Mouse (Mus musculus) CH12.LX (cell line): ENCODE results near the gene Hoxa9.

Experiments
- CHD1 ChIP-seq: IDR thresholded peaks from 2 replicates; pipeline ENCODE4 v1.6.1; 2012; ENCODE audit warnings: low read depth, low read length, improper control_type of control experiment, inconsistent platforms
- CTCF ChIP-seq, 2 experiments: IDR thresholded peaks in 1 of 2; conservative IDR thresholded peaks in 1 of 2; 2 replicates each; pipeline ENCODE4 v1.5.1; 2011 to 2012; ENCODE audit warnings: low read depth in 2 of 2, low read length in 2 of 2, improper control_type of control experiment in 1 of 2, inconsistent platforms in 1 of 2, mild to moderate bottlenecking in 1 of 2, moderate library complexity in 1 of 2
- EP300 ChIP-seq: IDR thresholded peaks from 2 replicates; pipeline ENCODE4 v1.6.1; 2011; ENCODE audit warnings: low read length, improper control_type of control experiment
- JUN ChIP-seq: IDR thresholded peaks from 2 replicates; pipeline ENCODE4 v1.6.1; 2011; ENCODE audit warnings: low read depth, mild to moderate bottlenecking, low read length, improper control_type of control experiment, moderate library complexity; ENCODE audit not compliant: insufficient read depth
- JUND ChIP-seq: conservative IDR thresholded peaks from 2 replicates; pipeline ENCODE4 v1.6.1; 2011; ENCODE audit warnings: low read depth, low read length, improper control_type of control experiment
- MAFK ChIP-seq: IDR thresholded peaks from 2 replicates; pipeline ENCODE4 v1.6.1; 2011; ENCODE audit warnings: low read length, improper control_type of control experiment; ENCODE audit not compliant: insufficient replicate concordance
- MXI1 ChIP-seq: IDR thresholded peaks from 2 replicates; pipeline ENCODE4 v1.6.1; 2011; ENCODE audit warnings: mild to moderate bottlenecking, low read depth, low read length, improper control_type of control experiment
- MYC ChIP-seq: IDR thresholded peaks from 2 replicates; pipeline ENCODE4 v1.6.1; 2011; ENCODE audit warnings: low read depth, mild to moderate bottlenecking, improper control_type of control experiment, low read length
- POLR2A ChIP-seq: IDR thresholded peaks from 2 replicates; pipeline ENCODE4 v1.6.1; 2011; ENCODE audit warnings: low read depth, mild to moderate bottlenecking, improper control_type of control experiment, low read length

DNA sequence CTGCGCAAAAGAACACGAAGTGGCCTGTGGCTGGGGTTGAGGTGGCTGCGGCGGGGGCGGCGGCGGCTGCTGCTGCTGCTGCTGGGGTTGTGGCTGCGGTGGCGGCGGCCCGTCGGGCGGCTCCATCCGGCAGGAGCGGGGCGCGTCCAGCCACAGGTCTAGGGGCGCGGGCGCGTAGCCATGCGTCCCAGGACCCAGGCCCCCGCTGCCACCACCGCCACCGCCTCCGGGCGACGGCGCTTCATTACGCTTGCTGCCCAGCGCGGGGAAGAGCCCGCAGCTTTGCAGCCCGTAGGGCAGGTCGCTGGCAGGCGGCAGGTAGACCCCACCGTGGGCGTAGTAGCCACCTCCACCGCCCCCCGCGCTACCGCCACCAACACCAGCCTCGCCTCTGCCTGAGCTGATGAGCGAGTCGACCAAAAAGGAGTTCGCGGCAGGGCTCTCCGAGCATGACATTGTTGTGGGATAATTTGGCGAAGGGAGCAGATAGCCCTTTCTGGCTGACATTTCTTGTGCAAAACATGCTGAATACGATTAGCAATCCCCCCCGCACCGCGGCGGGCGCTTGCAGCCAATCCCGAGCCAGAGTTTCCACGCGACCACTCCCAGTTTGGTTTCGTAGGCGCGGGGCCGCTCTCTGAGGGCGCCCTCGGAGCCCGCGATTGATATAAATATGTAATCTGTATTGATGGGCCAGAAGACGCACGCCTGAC lies 3.7 kb upstream of the Hoxa9 start:
- TF ChIP-seq JUN (no peak), CTCF (conservative IDR thresholded peaks at IDR 0.05 in 1 of 2, IDR thresholded peaks at IDR 0.05 in 1 of 2; ENCODE audit: low read depth in 2 of 2, low read length in 2 of 2) (no peak), POLR2A (no peak), MXI1 (no peak), MAFK (no peak), JUND (no peak), EP300 (no peak), MYC (no peak), CHD1 (no peak)
